Mouse (Mus musculus) R1 (cell line): ENCODE measurements at regions not wholly inside any gene's neighbourhood (a gene's known extent, or its start where the extent isn't known, plus 50 kb on each side); places are given as distances from the start of the nearest gene placed in this dataset.

ENCODE experiments used
- DNase-seq: peaks from one replicate; pipeline ENCODE4 v3.0.0-alpha.2; 2018; ENCODE audit warnings: low read depth, low spot score

GRCm38 (mm10) chr9:61089066-61089686 lies 283.0 kb upstream of the Tle3 start:
- DNase-seq = no peak

- peak; percentile 10 for DNase-seq
Observed at GRCm38 (mm10) chr9:61091036-61091435, 281.1 kb upstream of the Tle3 start.

GRCm38 (mm10) chr9:61092834-61093479 lies 279.2 kb upstream of the Tle3 start:
- peak; percentile 16 for DNase-seq

- no peak for DNase-seq
Observed at GRCm38 (mm10) chr9:61095069-61095775, 276.9 kb upstream of the Tle3 start.

- peak; percentile 30 for DNase-seq
Observed at GRCm38 (mm10) chr9:61101741-61102450, 270.3 kb upstream of the Tle3 start.

- DNase-seq = peak; percentile 46
Observed at GRCm38 (mm10) chr9:61102451-61103358, 269.5 kb upstream of the Tle3 start.

- no peak for DNase-seq
Observed at GRCm38 (mm10) chr9:61105550-61106280, 266.5 kb upstream of the Tle3 start.

- peak; percentile 47 for DNase-seq
Observed at GRCm38 (mm10) chr9:61109519-61110285, 262.5 kb upstream of the Tle3 start.

- no peak for DNase-seq
Observed at GRCm38 (mm10) chr9:61111206-61111605, 261.0 kb upstream of the Tle3 start.

GRCm38 (mm10) chr9:61111733-61112415 lies 260.3 kb upstream of the Tle3 start:
- DNase-seq = peak; percentile 47

GRCm38 (mm10) chr9:61119252-61119651 lies 252.9 kb upstream of the Tle3 start:
- DNase-seq = no peak

- no peak for DNase-seq
Observed at GRCm38 (mm10) chr9:61120531-61120930, 251.6 kb upstream of the Tle3 start.

GRCm38 (mm10) chr9:61120931-61121391 lies 251.2 kb upstream of the Tle3 start:
- no peak for DNase-seq

GRCm38 (mm10) chr9:61123431-61123830 lies 248.7 kb upstream of the Tle3 start:
- DNase-seq = no peak

GRCm38 (mm10) chr9:61125769-61126168 lies 246.4 kb upstream of the Tle3 start:
- DNase-seq = no peak

- no peak for DNase-seq
Observed at GRCm38 (mm10) chr9:61128077-61128476, 244.1 kb upstream of the Tle3 start.

- peak; percentile 19 for DNase-seq
Observed at GRCm38 (mm10) chr9:61129186-61129585, 243.0 kb upstream of the Tle3 start.

GRCm38 (mm10) chr9:61130877-61131276 lies 241.3 kb upstream of the Tle3 start:
- DNase-seq = no peak
